Mouse (Mus musculus): ENCODE measurements at regions not wholly inside any gene's neighbourhood (a gene's known extent, or its start where the extent isn't known, plus 50 kb on each side); places are given as distances from the start of the nearest gene placed in this dataset.

GRCm38 (mm10) chr5:151704049-151704448 is 53.0 kb upstream of the Rfc3 start:
- no peaks in the 10 kb centered on the region for H3K27me3 ChIP-seq (ENCODE audit: control insufficient read depth, insufficient read depth, insufficient read length)
- no peak for TF ChIP-seq CTCF (IDR thresholded peaks at IDR 0.05; ENCODE audit: control insufficient read depth, insufficient read depth, insufficient read length)
- TF ChIP-seq CEBPB (IDR thresholded peaks at IDR 0.05; ENCODE audit: low read depth): no peak
- no peak for TF ChIP-seq USF1 (IDR thresholded peaks at IDR 0.05; ENCODE audit: low read depth)
- no peak for TF ChIP-seq MYOD1 (IDR thresholded peaks at IDR 0.05; ENCODE audit: control insufficient read depth, insufficient read length, low read depth)
- no peak for TF ChIP-seq FOSL1 (IDR thresholded peaks at IDR 0.05; ENCODE audit: insufficient read depth, low read length, poor library complexity, severe bottlenecking)
- TF ChIP-seq MAX (IDR thresholded peaks at IDR 0.05): no peak
- TF ChIP-seq MYOG (IDR thresholded peaks at IDR 0.05; ENCODE audit: control insufficient read depth, extremely low read depth, insufficient read length): no peak
- no peaks in the 10 kb centered on the region for H3K36me3 ChIP-seq (ENCODE audit: control insufficient read depth, insufficient read depth)
- no peaks in the 10 kb centered on the region for H3K79me3 ChIP-seq (ENCODE audit: low read depth)
- no peaks in the 10 kb centered on the region for H3K79me2 ChIP-seq (ENCODE audit: control insufficient read depth, insufficient read depth)
- no peak overlapping the region for H3K4me3 ChIP-seq (ENCODE audit: insufficient read depth, poor library complexity, severe bottlenecking)
- H3ac ChIP-seq (ENCODE audit: control insufficient read depth, insufficient read length, low read depth): no peak overlapping the region
